Mouse (Mus musculus) heart, embryonic 14.5 days (tissue): ENCODE results near the gene Mt4. TPM values are rescaled to one million over a fixed set of nuclear protein-coding genes. Genes with fewer than 3 reads are reported as not detected.

Experiments
- ATAC-seq: fragments of 200-750 bp; cut with Nextera tagmentation; 2 replicates; pipeline ENCODE4 v1.8.0; 2017; ENCODE audit warnings: low read depth, moderate TSS enrichment; ENCODE audit not compliant: insufficient number of reproducible peaks, insufficient read depth, low FRiP score
- H3K27ac ChIP-seq, 2 experiments: fragments of 200-500 bp in 1 of 2; fragments of 300-500 bp in 1 of 2; sonication (generic) in 1 of 2; replicated peaks in 1 of 2; 2 replicates each; pipeline ENCODE4 v1.5.1; 2012 to 2014; ENCODE audit warnings: low read depth in 2 of 2, low read length in 2 of 2, control low read depth in 1 of 2, mild to moderate bottlenecking in 1 of 2, mixed read lengths in 1 of 2; ENCODE audit not compliant: control insufficient read depth in 1 of 2, insufficient read depth in 1 of 2
- H3K27me3 ChIP-seq: fragments of 300-500 bp; sonication (generic); 2 replicates; pipeline ENCODE4 v1.6.1; 2014; ENCODE audit warnings: mild to moderate bottlenecking, low read length, control low read depth; ENCODE audit not compliant: control insufficient read depth, insufficient read depth
- H3K36me3 ChIP-seq: fragments of 300-500 bp; sonication (generic); 2 replicates; pipeline ENCODE4 v1.6.1; 2014; ENCODE audit warnings: mild to moderate bottlenecking, control low read depth, low read length, mixed read lengths; ENCODE audit not compliant: control insufficient read depth, insufficient read depth
- H3K4me1 ChIP-seq, 2 experiments: fragments of 200-500 bp in 1 of 2; fragments of 300-500 bp in 1 of 2; sonication (generic) in 1 of 2; 2 replicates each; pipeline ENCODE4 v1.6.1; 2012 to 2014; ENCODE audit warnings: low read length in 2 of 2, control low read depth in 1 of 2, mixed read lengths in 1 of 2; ENCODE audit not compliant: control insufficient read depth in 2 of 2, insufficient read depth in 2 of 2
- H3K4me2 ChIP-seq: fragments of 300-500 bp; sonication (generic); 2 replicates; pipeline ENCODE4 v1.6.1; 2014; ENCODE audit warnings: mild to moderate bottlenecking, low read length
- H3K4me3 ChIP-seq, 2 experiments: fragments of 200-500 bp in 1 of 2; fragments of 300-500 bp in 1 of 2; sonication (generic) in 1 of 2; 2 replicates each; pipeline ENCODE4 v1.5.1; 2012 to 2014; ENCODE audit warnings: low read length in 2 of 2, mild to moderate bottlenecking in 2 of 2, control low read depth in 1 of 2, low read depth in 1 of 2, moderate library complexity in 1 of 2; ENCODE audit not compliant: control insufficient read depth in 1 of 2, insufficient read depth in 1 of 2
- H3K9ac ChIP-seq: fragments of 300-500 bp; sonication (generic); 2 replicates; pipeline ENCODE4 v1.6.1; 2014; ENCODE audit warnings: mild to moderate bottlenecking, low read length
- H3K9me3 ChIP-seq: fragments of 300-500 bp; sonication (generic); 2 replicates; pipeline ENCODE4 v1.6.1; 2016; ENCODE audit warnings: low read length, control low read depth; ENCODE audit not compliant: control insufficient read depth
- WGBS: fragments of 180-500 bp; shearing (Covaris S2); extraction: QIAGEN DNeasy Blood & Tissue Kit; methylation state at CpG from one replicate; pipeline ENCODE4 v1.1.7; 2014; 5-methylcytosine and 5-hydroxymethylcytosine counted together
- polyA plus RNA-seq: library from polyadenylated mRNA; unstranded; fragments of >200 nt; fragmentation: Nextera tagmentation; extraction: Ambion mirVana; gene quantifications from 2 replicates; pipeline ENCODE4 v1.2.1, GENCODE M21; 2014

The Mt4 gene
- polyA plus RNA-seq, 1 experiment from 2014 or later = not detected

DNA sequence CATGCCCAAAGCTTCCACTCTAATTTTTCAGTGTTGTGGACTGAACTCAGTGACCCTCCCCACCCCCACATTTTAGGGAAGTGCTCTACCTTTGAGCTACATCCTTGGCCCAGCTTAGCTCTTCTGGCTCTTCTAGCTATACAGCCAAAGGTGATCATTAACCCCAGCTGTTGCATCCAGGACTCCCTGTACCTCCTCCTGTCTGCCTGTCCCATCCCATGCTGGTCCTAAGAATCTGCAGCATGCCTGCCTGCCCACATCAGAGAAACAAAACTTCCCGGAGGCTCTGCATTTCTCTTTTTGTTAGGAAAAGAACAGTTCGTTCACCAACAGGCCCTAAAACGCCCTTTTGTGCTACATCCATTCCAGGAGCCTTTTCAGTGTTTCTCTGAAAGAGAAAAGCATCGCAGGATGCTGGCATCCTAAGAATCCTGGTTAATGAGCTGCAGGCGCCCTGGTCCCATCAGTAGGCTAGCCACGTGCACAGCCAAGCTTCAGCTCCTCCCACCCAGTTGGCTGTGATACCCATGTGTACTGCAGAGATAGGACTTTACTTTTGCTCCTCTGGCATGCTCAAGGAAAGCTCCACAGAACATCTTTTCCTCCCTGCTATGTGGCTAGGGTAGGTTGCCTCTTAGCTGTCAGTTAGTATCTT is 18.1 kb upstream of the Mt4 start:
- ATAC-seq = no peak
- no peak overlapping the region for H3K4me3 ChIP-seq
- H3K36me3 ChIP-seq = no peaks in the 10 kb centered on the region
- no peak overlapping the region for H3K27ac ChIP-seq
- H3K9me3 ChIP-seq = no peaks in the 10 kb centered on the region
- H3K9ac ChIP-seq = no peak overlapping the region
- H3K4me1 ChIP-seq = no peaks in the 10 kb centered on the region; a peak in 1 of 4 replicates
- H3K4me2 ChIP-seq = no peak overlapping the region
- H3K27me3 ChIP-seq = no peaks in the 10 kb centered on the region
- 10% methylated on average over 6 of the region's 6 CpGs for WGBS

GRCm38 (mm10) chr8:94121625-94122024 is 15.4 kb upstream of the Mt4 start:
- Histone ChIP-seq H3K4me3 (no peak overlapping the region), H3K4me1 (no peaks in the 10 kb centered on the region; a peak in 1 of 4 replicates), H3K4me2 (no peak overlapping the region), H3K27ac (no peak overlapping the region), H3K9ac (no peak overlapping the region), H3K9me3 (no peaks in the 10 kb centered on the region), H3K27me3 (no peaks in the 10 kb centered on the region), H3K36me3 (no peaks in the 10 kb centered on the region)
- no peak for ATAC-seq
- 82% methylated on average over 9 of the region's 9 CpGs for WGBS

- Histone ChIP-seq H3K4me2 (no peak overlapping the region), H3K27me3 (no peaks in the 10 kb centered on the region), H3K4me1 (no peaks in the 10 kb centered on the region; a peak in 1 of 4 replicates), H3K36me3 (no peaks in the 10 kb centered on the region), H3K4me3 (no peak overlapping the region), H3K27ac (no peak overlapping the region), H3K9ac (no peak overlapping the region), H3K9me3 (no peaks in the 10 kb centered on the region)
- 43% methylated on average over 8 of the region's 8 CpGs for WGBS
- ATAC-seq = no peak
Measured at GRCm38 (mm10) chr8:94122711-94123468, 14.1 kb upstream of the Mt4 start.

GRCm38 (mm10) chr8:94127711-94128110 is 9.3 kb upstream of the Mt4 start:
- ATAC-seq = no peak
- H3K4me1 ChIP-seq = no peaks in the 10 kb centered on the region
- no peak overlapping the region for H3K4me2 ChIP-seq
- no peaks in the 10 kb centered on the region for H3K27me3 ChIP-seq
- no peak overlapping the region for H3K9ac ChIP-seq
- H3K9me3 ChIP-seq = no peaks in the 10 kb centered on the region
- no peak overlapping the region for H3K4me3 ChIP-seq
- H3K36me3 ChIP-seq = no peaks in the 10 kb centered on the region
- no peak overlapping the region for H3K27ac ChIP-seq
- 82% methylated on average over 6 of the region's 6 CpGs for WGBS

- Histone ChIP-seq H3K27ac (no peak overlapping the region), H3K9ac (no peak overlapping the region), H3K9me3 (0 out of 2 replicates have a peak, but pooled peaks cover 4% of the 10 kb centered on the region), H3K4me3 (no peak overlapping the region), H3K4me1 (no peaks in the 10 kb centered on the region), H3K36me3 (no peaks in the 10 kb centered on the region), H3K4me2 (no peak overlapping the region), H3K27me3 (no peaks in the 10 kb centered on the region)
- ATAC-seq = no peak
- WGBS = 85% methylated on average over 6 of the region's 6 CpGs
Measured at GRCm38 (mm10) chr8:94129133-94129789, 7.7 kb upstream of the Mt4 start.

GRCm38 (mm10) chr8:94130126-94130525 is 6.9 kb upstream of the Mt4 start:
- 85% methylated on average over 4 of the region's 4 CpGs for WGBS
- Histone ChIP-seq H3K4me3 (no peak overlapping the region), H3K27ac (no peak overlapping the region), H3K4me1 (no peaks in the 10 kb centered on the region), H3K9me3 (0 out of 2 replicates have a peak, but pooled peaks cover 4% of the 10 kb centered on the region), H3K9ac (no peak overlapping the region), H3K27me3 (no peaks in the 10 kb centered on the region), H3K36me3 (no peaks in the 10 kb centered on the region), H3K4me2 (no peak overlapping the region)
- ATAC-seq = no peak

DNA sequence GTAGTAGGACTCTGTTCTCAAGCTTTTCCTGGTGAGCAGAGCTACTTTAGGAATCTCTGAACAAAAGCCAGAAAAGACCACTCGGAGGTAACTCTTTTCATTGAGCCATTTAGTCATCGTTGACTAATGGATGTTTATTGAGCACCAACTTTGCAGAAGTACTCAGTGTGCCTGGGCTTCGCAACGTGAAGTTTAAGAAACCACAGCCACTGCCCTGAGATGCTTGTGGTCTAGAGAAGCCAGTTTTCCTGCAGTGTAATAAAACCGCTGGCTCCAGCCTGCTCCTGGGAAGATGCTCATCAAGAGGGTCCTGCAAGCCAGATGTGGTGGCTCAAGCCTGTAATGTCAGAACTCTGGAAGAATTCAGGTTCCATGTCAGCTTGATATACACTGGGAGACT is 4.9 kb upstream of the Mt4 start:
- no peak overlapping the region for H3K27ac ChIP-seq
- H3K36me3 ChIP-seq = no peaks in the 10 kb centered on the region
- 0 out of 2 replicates have a peak, but pooled peaks cover 4% of the 10 kb centered on the region for H3K9me3 ChIP-seq
- H3K9ac ChIP-seq = no peak overlapping the region
- no peaks in the 10 kb centered on the region for H3K4me1 ChIP-seq
- H3K4me2 ChIP-seq = no peak overlapping the region
- H3K27me3 ChIP-seq = peaks cover 2% of the 10 kb centered on the region; the same call in 1 of the 2 replicates
- ATAC-seq = no peak
- H3K4me3 ChIP-seq = no peak overlapping the region
- WGBS = 83% methylated on average over 5 of the region's 5 CpGs
